Mouse (Mus musculus) thymus, adult 18-20 months (tissue): Measurements from ENCODE around the gene S1pr1.

Experiments
- DNase-seq, 2 experiments: peaks; one replicate each; pipeline ENCODE4 v3.0.0; 2022; ENCODE audit warnings: mixed read lengths in 2 of 2

S1pr1 gene

GRCm38 (mm10) chr3:115714671-115715651 is at the start of gene S1pr1:
Gene S1pr1, minus strand, starts transcription at chr3:115715072.
- peak; percentile 31 to 52 for DNase-seq

DNA sequence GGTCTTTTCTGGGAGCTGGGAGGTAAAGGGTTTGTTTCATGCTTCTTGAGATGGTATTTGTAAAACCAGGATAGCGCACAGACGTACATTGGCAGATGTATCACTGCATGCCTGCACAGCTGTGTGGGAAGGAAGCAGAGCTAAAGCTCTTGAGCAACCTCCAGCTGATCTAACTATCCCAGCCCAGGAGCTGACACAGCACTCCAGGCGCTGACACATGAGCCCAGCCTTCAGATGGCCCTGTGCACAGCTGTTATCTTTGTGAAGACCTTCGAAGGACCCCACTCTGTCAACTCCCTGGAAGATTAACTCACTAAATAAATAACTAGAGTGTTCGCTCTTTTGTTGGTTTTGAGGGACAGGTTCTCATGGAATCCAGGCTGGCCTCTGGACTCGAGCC is 48.4 kb upstream of the S1pr1 start:
- DNase-seq: no peak

- DNase-seq: no peak
Measured at GRCm38 (mm10) chr3:115762841-115763240, 48.0 kb upstream of the S1pr1 start.

DNA sequence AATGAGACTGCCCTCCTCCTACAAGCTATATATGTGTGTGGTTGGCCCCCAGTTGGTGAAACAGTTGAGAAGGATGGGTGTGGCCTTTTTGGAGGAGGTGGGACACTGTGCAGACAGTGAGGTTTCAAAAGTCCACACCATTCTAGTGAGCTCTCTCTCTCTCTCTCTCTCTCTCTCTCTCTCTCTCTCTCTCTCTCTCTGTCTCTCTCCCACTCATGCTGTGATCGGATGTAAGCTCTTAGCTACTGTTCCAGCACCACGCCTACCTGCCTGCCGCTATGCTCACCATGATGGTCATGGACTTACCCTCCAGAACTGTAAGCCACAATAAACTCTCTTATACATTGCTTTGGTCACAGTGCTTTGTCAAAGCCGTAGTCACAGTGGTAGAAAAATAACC is 44.8 kb upstream of the S1pr1 start:
- no peak for DNase-seq

DNA sequence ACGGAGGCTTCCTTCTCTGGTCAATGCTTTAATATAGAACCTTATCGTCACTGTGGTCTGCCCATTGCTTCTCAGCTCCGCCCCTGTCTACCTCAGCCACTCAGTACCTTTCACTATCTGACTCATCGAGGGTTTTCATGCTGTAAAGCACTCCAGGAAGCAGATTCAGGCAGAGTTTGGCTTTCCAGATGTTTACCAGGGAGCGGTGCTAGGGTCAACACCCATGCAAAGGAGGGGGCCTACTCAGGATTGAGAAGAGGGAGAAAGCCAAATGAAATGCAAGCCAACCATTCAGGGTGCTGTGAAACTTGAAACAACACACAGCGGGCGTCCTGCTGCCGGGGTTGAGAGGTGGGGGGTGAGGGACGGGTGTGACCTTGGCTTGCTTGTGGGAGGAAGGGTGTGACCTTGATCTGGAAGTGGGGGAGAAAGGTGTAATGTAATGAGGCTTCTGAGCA is 43.6 kb upstream of the S1pr1 start:
- no peak for DNase-seq

GRCm38 (mm10) chr3:115754466-115754865 is 39.6 kb upstream of the S1pr1 start:
- DNase-seq: no peak

DNA sequence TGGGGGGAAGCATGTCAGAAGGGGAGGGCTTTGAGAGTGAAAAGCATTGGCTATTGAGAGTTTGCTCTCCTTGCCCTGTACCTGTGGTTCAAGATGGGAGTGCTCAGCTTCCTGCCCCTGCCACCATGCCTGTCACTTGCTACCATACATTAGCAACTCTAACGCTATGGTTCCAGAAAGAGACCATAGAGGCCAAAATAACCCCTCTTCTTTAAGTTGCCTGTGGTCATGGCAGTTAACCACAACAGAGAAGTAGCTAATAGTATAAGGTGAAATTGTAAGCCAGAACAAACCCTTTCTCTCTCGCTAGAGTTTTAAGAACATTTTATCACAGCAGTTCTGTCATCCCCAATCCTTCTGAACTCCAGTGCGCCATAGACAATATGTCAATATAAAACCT is 35.5 kb upstream of the S1pr1 start:
- no peak for DNase-seq

- no peak for DNase-seq
Measured at GRCm38 (mm10) chr3:115748289-115748989, 33.6 kb upstream of the S1pr1 start.

DNA sequence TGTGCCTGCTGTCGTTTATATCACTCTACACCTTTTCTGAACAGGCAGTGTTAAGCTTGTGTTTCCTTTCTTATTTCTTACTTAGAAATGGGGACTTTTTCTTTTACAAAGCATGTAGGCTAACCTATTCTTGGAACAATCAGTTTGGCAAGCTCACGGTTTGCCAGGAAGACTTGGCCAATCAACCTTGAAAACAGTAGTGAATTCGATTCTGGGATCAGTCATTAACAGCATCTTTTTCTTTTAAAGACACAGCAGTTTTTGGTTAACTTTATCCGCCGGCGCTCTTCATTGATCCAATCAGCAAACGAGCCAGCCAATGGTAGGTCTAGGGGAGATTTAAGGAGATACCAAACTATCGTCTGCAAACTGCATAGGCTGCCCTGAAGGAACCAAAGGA is 31.6 kb upstream of the S1pr1 start:
- no peak for DNase-seq

DNA sequence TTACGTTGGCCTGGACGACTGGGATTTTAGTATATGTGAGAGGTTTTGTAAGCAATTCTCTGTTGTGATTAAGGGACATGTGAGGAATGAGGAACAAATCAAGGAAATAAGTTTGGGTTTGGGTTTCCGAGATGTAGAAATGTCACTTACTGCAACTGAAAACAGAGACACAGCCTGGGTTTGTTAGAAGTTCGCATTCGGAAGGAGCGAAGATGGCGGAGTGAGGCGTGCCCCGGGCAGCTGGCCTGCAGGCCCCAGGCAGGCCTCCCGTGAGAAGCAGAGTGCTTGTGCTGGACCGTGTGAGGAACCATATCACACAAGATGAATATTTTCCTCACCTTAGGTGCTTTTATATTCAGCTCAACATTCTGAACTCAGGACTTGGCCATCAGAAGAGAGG is 30.2 kb upstream of the S1pr1 start:
- no peak for DNase-seq

DNA sequence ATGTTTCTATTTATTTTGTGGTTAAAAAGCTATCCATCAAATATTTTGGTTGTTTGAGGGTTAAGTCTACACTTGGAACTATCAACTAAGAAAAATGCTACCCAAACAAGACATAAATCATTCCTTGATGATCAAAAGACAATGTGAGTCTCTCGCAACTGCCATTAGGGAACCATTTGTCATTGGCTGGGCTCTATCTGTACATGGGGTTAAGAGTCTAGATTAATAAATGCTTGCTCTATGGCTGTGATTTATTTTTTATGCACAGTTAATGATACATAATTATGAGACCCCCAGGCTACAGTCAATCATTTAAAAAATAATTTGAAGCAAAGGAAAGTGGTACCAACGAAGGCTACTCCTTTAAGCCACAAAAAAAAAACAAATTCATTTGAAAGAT is 23.7 kb upstream of the S1pr1 start:
- no peak for DNase-seq

GRCm38 (mm10) chr3:115737785-115738318 is 23.0 kb upstream of the S1pr1 start:
- DNase-seq: no peak

DNA sequence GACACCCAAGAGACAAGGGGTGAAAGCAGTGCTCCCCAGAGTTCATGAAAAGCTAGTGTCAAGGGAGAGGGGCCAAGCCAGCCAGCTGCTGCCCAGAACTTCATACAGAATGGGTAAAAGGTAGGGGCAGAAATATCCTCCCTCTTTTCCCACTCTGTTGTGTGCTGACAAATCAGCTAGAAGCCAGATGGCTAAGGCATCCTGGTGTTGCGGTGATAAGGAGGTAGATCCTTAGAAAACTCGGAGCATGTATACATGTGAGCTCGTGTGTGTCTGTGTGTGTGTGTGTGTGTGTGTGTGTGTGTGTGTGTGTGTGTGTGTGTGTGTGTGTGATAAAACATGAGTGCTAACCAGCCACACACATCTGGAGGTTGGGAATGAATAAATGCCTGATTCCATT is 20.7 kb upstream of the S1pr1 start:
- no peak for DNase-seq

GRCm38 (mm10) chr3:115734841-115735240 is 20.0 kb upstream of the S1pr1 start:
- DNase-seq: no peak

GRCm38 (mm10) chr3:115730336-115730735 is 15.5 kb upstream of the S1pr1 start:
- no peak for DNase-seq

DNA sequence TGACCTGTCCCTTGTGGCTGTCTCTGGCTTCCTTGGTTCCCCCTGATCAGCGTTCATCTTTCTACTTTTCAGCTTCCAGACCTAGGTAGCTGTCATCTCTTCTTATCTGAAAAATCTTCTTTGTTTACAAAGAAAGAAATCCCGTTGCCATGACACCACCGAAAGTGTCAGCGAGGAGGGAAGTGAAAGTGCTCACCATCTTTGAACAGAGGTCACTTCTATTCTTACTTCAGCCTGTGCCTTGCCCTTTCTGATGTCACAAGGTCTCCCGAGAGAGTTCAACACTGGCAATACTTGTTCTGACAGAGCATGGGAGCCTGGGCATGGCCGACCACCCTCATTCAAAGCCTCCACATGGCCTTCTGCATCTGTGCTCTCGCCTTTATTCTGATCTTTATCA is 14.3 kb upstream of the S1pr1 start:
- DNase-seq: peak in 1 of 2 experiments; percentile 14

DNA sequence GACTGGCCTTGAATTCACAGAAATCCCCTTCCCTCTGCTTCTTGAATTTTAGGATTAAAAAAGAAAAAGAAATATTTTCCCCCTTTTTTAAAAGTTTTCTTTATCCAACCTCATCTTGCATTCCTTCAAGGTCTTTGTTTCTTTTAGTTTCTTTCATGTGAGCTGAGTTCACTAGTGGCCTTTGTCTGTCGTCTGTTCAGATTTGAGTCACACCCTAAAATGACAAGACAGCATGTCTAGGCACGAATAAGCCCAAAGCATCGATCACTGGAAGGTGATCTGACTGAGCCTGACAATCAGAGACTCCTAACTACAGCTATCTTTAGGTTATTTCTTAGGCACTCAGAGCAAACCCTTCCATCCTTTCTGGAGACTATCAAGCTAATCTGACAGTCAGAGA is 13.3 kb upstream of the S1pr1 start:
- no peak for DNase-seq

GRCm38 (mm10) chr3:115718886-115719285 is 4.0 kb upstream of the S1pr1 start:
- DNase-seq: no peak

DNA sequence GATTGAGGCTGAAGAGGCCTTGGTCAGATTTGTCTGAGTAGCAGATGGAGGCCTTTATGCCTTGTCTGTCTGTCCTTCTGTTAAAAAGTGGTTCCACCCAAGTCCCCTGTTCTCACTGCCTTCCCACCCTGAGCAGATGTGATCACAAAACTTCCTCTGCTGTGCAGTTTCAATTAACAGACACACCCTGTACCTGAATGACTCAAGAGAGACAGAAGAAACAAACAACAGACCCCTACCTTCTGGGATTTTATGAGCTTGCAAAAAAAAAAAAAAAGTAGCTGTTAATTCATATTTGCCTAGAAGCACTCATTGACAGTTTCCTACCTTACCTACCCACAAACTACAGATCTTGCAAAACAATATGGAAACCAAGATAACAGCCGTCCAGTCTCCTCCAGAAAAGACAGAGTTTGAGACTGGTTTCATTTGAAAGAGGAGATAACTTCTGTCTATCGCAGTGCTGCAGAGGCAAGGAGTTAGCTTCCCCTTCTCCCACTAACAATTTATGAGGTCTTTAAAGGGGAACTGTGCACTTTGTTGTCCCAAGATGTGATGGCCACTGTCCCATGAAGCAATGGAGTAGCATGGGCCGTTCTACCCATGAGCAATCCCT is 1.1 kb upstream of the S1pr1 start:
- no peak for DNase-seq

DNA sequence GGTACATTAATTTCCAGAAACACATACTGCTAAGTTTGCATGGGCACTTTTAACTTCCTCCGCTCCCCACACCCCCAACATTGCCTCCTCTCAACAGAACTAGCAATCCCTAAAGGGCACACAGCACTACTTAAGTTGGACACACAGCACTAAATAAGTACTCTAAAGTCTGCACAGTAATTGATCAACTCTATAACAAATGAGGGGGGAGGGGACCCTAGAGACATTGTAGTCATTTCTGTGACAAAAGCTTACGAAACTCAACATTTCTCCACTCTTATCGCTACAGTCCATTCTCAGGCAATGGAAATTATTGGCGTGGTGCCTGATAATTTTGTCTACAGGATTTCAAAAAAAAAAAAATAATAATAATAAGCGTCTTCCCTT is 830 bp downstream of the S1pr1 start:
- no peak for DNase-seq

DNA sequence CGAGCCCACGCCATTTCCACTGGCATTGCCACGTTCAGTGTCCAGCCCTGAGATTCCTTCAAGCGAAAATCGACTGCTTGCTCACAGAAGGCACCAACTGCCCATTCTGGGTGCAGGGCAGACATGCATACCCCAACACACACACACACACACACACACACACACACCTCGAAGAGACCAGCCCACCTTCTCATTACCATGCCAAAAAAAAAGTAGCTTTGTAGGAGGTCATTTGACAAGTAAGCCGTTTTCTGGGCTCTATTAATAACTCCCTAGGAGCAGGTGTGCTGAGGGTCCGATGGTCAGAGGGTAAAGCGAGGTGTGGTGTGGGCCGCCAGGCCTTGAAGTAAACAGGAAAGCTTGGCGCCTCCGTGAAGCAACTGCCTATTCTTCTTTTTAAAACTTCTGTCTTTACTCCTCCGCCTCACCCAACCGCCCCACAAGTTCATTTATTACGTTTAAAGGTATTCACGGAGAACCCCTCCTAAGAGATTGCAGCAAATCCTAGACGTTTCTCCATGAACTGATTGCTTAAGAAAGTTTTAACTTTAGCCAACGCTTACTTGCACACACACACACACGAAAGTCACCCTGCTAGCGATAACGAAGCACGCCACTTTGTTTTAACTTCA is 1.3 kb downstream of the S1pr1 start:
- DNase-seq: no peak

GRCm38 (mm10) chr3:115712808-115713200 is 2.1 kb downstream of the S1pr1 start:
- DNase-seq: peak; percentile 16 to 39
